In genomic region chr11:51388892-51389340, GRCm38 (mm10) we compare ENCODE assay signal across 18 mouse cellular contexts.
DNase-seq lines count a peak whose midpoint lies in the region; ATAC-seq lines count a peak whose summit lies in the region.
"Had no signal": no experiment of that assay in that cellular context is flagged by ENCODE, and none has a peak within 500 bp of the region (broad histone marks: within the 10 kb centered on the region; RNA-seq: fewer than 3 reads in every experiment).

No protein-coding gene starts in this region.

- no peaks in the 10 kb centered on the region for H3K36me3 ChIP-seq in hindbrain, embryonic 11.5 days (ENCODE audit: control insufficient read depth, insufficient read depth, low read length)
- no peaks in the 10 kb centered on the region for H3K36me3 ChIP-seq in hindbrain, embryonic 14.5 days (replicated peaks; ENCODE audit: control insufficient read depth, insufficient read depth)
- H3K36me3 ChIP-seq in embryonic facial prominence, embryonic 15.5 days: no peaks in the 10 kb centered on the region
- no peaks in the 10 kb centered on the region for H3K36me3 ChIP-seq in neural tube, embryonic 12.5 days
- H3K36me3 ChIP-seq: heart, embryonic 12.5 days; hindbrain, embryonic 13.5 days had no signal

- H3K4me3 ChIP-seq in hindbrain, embryonic 11.5 days (ENCODE audit: low read depth, low read length): no peak overlapping the region
- H3K4me3 ChIP-seq in hindbrain, embryonic 14.5 days (replicated peaks; ENCODE audit: low read length): no peak overlapping the region
- no peak overlapping the region for H3K4me3 ChIP-seq in embryonic facial prominence, embryonic 15.5 days (replicated peaks)
- H3K4me3 ChIP-seq in neural tube, embryonic 12.5 days: no peak overlapping the region
- H3K4me3 ChIP-seq: heart, embryonic 12.5 days; hindbrain, embryonic 13.5 days had no signal

- no peak overlapping the region for H3K9ac ChIP-seq in hindbrain, embryonic 11.5 days (ENCODE audit: low read depth, low read length)
- H3K9ac ChIP-seq in hindbrain, embryonic 14.5 days: no peak overlapping the region
- no peak overlapping the region for H3K9ac ChIP-seq in embryonic facial prominence, embryonic 15.5 days
- H3K9ac ChIP-seq in neural tube, embryonic 12.5 days: no peak overlapping the region
- H3K9ac ChIP-seq: heart, embryonic 12.5 days; hindbrain, embryonic 13.5 days; liver, embryonic 14.5 days had no signal

- 37% methylated on average over 8 of the region's 8 CpGs for WGBS in hindbrain, embryonic 11.5 days
- WGBS in hindbrain, embryonic 14.5 days: 47% methylated on average over 8 of the region's 8 CpGs
- 40% methylated on average over 8 of the region's 8 CpGs for WGBS in embryonic facial prominence, embryonic 15.5 days
- 28% methylated on average over 8 of the region's 8 CpGs for WGBS in neural tube, embryonic 12.5 days

- no peak for ATAC-seq in hindbrain, embryonic 11.5 days (ENCODE audit: low FRiP score)
- ATAC-seq in hindbrain, embryonic 14.5 days (ENCODE audit: low FRiP score): no peak
- no peak for ATAC-seq in embryonic facial prominence, embryonic 15.5 days (ENCODE audit: insufficient number of reproducible peaks, low FRiP score, low TSS enrichment, low read depth)
- no peak for ATAC-seq in neural tube, embryonic 12.5 days (ENCODE audit: low FRiP score, low read depth)
- ATAC-seq in megakaryocyte, adult 5-6 weeks (ENCODE audit: poor library complexity, severe bottlenecking): no peak
- ATAC-seq: forebrain, embryonic 14.5 days had no signal

- intact Hi-C loops in gastrocnemius, postnatal 36 days (cut with DNase I): no loop called here

- 0 out of 2 replicates have a peak overlapping the region, but pooled peaks have one; percentile 1 for H3K4me2 ChIP-seq in hindbrain, embryonic 11.5 days (replicated peaks; ENCODE audit: low read depth, low read length)
- no peak overlapping the region for H3K4me2 ChIP-seq in hindbrain, embryonic 14.5 days (replicated peaks)
- 0 out of 2 replicates have a peak overlapping the region, but pooled peaks have one; percentile 44 for H3K4me2 ChIP-seq in embryonic facial prominence, embryonic 15.5 days (replicated peaks)
- peak overlapping the region; percentile 22; the same call in 1 of the 2 replicates for H3K4me2 ChIP-seq in neural tube, embryonic 12.5 days (replicated peaks)
- H3K4me2 ChIP-seq: heart, embryonic 12.5 days; hindbrain, embryonic 13.5 days had no signal

- H3K9me3 ChIP-seq in hindbrain, embryonic 11.5 days (ENCODE audit: control insufficient read depth, low read length): no peaks in the 10 kb centered on the region
- H3K9me3 ChIP-seq in hindbrain, embryonic 14.5 days (ENCODE audit: control insufficient read depth, low read length): no peaks in the 10 kb centered on the region
- no peaks in the 10 kb centered on the region for H3K9me3 ChIP-seq in embryonic facial prominence, embryonic 15.5 days (replicated peaks)
- H3K9me3 ChIP-seq in neural tube, embryonic 12.5 days: no peaks in the 10 kb centered on the region
- H3K9me3 ChIP-seq: heart, embryonic 12.5 days; hindbrain, embryonic 13.5 days had no signal

- peak; percentile 30 for DNase-seq in hindbrain, embryonic 11.5 days (ENCODE audit: low spot score)
- DNase-seq in hindbrain, embryonic 14.5 days (ENCODE audit: low spot score): no peak
- peak; percentile 67 for DNase-seq in embryo, embryonic 10.5 days (ENCODE audit: low spot score)
- no peak for DNase-seq in gastrocnemius, postnatal 36 days
- no peak for DNase-seq in layer of hippocampus, adult 11-12 months (ENCODE audit: low spot score)
- DNase-seq: adrenal gland, adult 2 months; cerebellum, adult 9-10 months; kidney, adult 8-10 months; right cerebral cortex, postnatal 25 days; thymus, postnatal 36 days had no signal

- H3K27me3 ChIP-seq in hindbrain, embryonic 11.5 days (ENCODE audit: control insufficient read depth, insufficient read depth, low read length): no peaks in the 10 kb centered on the region
- no peaks in the 10 kb centered on the region for H3K27me3 ChIP-seq in hindbrain, embryonic 14.5 days (ENCODE audit: control insufficient read depth, insufficient read depth, low read length)
- peaks cover 17% of the 10 kb centered on the region for H3K27me3 ChIP-seq in embryonic facial prominence, embryonic 15.5 days
- H3K27me3 ChIP-seq in neural tube, embryonic 12.5 days (replicated peaks): no peaks in the 10 kb centered on the region
- H3K27me3 ChIP-seq: hindbrain, embryonic 13.5 days had no signal

- H3K4me1 ChIP-seq in hindbrain, embryonic 11.5 days (replicated peaks; ENCODE audit: control insufficient read depth, insufficient read depth, low read length): peaks cover 5% of the 10 kb centered on the region; the same call in 1 of the 2 replicates
- H3K4me1 ChIP-seq in hindbrain, embryonic 14.5 days (replicated peaks; ENCODE audit: control insufficient read depth, insufficient read depth, low read length): peaks cover 2% of the 10 kb centered on the region; the same call in 1 of the 2 replicates
- peaks cover 33% of the 10 kb centered on the region for H3K4me1 ChIP-seq in embryonic facial prominence, embryonic 15.5 days
- H3K4me1 ChIP-seq in neural tube, embryonic 12.5 days: peaks cover 7% of the 10 kb centered on the region

- no peak overlapping the region for H3K27ac ChIP-seq in hindbrain, embryonic 11.5 days (ENCODE audit: low read depth, low read length)
- no peak overlapping the region for H3K27ac ChIP-seq in hindbrain, embryonic 14.5 days
- H3K27ac ChIP-seq in embryonic facial prominence, embryonic 15.5 days (replicated peaks): peak overlapping the region; percentile 84; the same call in 1 of the 2 replicates
- H3K27ac ChIP-seq in neural tube, embryonic 12.5 days: no peak overlapping the region
- H3K27ac ChIP-seq: gastrocnemius, adult 2 months; hindbrain, embryonic 13.5 days; liver, embryonic 14.5 days had no signal

Comparison
In these comparisons a context has a peak if more than half of its experiments do, and no peak if none do; other contexts are left out.
1. DNase-seq: peak in hindbrain, embryonic 11.5 days (single experiment) and embryo, embryonic 10.5 days (single experiment); none in hindbrain, embryonic 14.5 days (single experiment), gastrocnemius, postnatal 36 days (0 of 2) and layer of hippocampus, adult 11-12 months (single experiment).